Mouse (Mus musculus): ENCODE results near the gene Dnmt3c. TPM values are rescaled to one million over a fixed set of nuclear protein-coding genes. Genes with fewer than 3 reads are reported as not detected.
"Not testable (repeated sequence)": the region's sequence is repeated elsewhere in the genome, so short reads cannot be mapped to it uniquely, and the experiment has no call there.

Dnmt3c gene
- total and polyA plus RNA-seq, 2 experiments from 2014 or later = not detected

DNA sequence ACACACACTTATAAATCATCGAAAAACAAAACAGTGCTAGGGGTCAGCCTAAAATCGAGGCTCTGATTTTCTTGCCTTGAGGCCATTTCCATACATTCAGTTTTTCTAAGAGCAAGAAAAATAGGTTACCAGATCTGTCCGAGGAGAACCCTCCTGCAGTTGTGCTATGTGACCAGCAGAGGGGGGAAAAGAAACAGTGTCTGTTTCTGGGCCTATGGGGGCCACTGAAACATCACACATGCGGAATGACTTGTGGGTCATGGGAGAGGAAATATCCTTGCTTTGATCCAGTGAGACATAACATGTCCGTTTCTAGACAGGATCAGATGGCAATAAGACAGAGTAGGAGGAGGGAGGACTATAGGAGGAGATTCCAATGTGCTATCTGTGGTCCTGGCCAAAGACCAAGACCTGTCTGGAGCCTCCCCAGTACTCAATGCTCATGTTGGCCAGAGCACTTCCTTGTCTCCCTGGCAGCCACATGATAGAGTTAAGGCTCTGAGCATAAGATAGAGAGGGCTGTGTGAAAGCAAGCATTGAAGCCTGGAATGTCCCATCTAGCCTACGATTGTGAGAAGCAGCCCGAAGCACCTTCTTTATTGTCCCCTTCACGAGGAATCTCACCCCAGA, 14.4 kb downstream of the Dnmt3c start:
- DNase-seq (ENCODE audit: low spot score) = peak; percentile 64
- Histone ChIP-seq H3K27me3 (ENCODE audit: insufficient read depth, low read length) (no peaks in the 10 kb centered on the region), H3K36me3 (ENCODE audit: insufficient read depth, low read length) (no peaks in the 10 kb centered on the region), H3K4me3 (ENCODE audit: low read depth, low read length) (no peak overlapping the region), H3K4me1 (ENCODE audit: insufficient read depth, low read length) (no peaks in the 10 kb centered on the region), H3K4me2 (ENCODE audit: low read depth, low read length, poor library complexity, severe bottlenecking) (no peak overlapping the region), H3K9ac (replicated peaks; ENCODE audit: low read length, poor library complexity, severe bottlenecking) (no peak overlapping the region), H3K27ac (ENCODE audit: low read depth, low read length) (no peak overlapping the region), H3K9me3 (ENCODE audit: low read length) (no peaks in the 10 kb centered on the region)
- 49% methylated on average over 8 of the region's 8 CpGs for WGBS
- TF ChIP-seq CTCF (IDR thresholded peaks at IDR 0.05) = peak; percentile 80
- ATAC-seq (ENCODE audit: low FRiP score) = no peak

DNA sequence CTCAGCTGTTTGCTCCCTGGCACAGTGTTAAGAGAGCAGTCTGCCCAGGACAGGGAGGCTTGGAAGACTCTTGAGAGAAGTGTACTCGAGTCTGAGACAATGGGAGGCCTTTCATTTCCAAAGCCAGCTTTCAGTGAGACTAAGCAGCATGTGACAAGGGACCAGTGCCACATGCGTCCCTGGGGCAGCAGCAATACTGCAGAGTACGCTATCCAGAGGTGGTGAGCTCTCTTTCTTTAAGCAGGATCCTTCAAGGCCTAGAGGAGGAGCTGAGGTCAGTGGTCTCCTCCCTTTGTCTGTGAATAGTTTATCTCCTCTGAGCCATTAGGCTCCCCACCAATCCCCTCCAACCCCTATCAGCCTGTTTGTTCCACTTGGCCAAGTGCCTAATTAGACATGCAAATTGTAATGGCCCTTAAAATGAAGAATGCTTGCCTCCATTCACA, 16.2 kb downstream of the Dnmt3c start:
- no peak overlapping the region for H3K4me3 ChIP-seq (ENCODE audit: low read depth, low read length)
- no peaks in the 10 kb centered on the region for H3K27me3 ChIP-seq (ENCODE audit: insufficient read depth, low read length)
- peak overlapping the region; percentile 32; the same call in 1 of the 2 replicates for H3K27ac ChIP-seq (ENCODE audit: low read depth, low read length)
- no peaks in the 10 kb centered on the region for H3K4me1 ChIP-seq (ENCODE audit: insufficient read depth, low read length)
- no peaks in the 10 kb centered on the region for H3K9me3 ChIP-seq (ENCODE audit: low read length)
- no peaks in the 10 kb centered on the region for H3K36me3 ChIP-seq (ENCODE audit: insufficient read depth, low read length)
- ATAC-seq (ENCODE audit: low FRiP score) (peak; percentile 78), DNase-seq (ENCODE audit: low spot score) (peak; percentile 74)
- 11% methylated on average over 3 of the region's 3 CpGs for WGBS
- no peak overlapping the region for H3K4me2 ChIP-seq (ENCODE audit: low read depth, low read length, poor library complexity, severe bottlenecking)
- H3K9ac ChIP-seq (replicated peaks; ENCODE audit: low read length, poor library complexity, severe bottlenecking) = no peak overlapping the region
- TF ChIP-seq CTCF (IDR thresholded peaks at IDR 0.05) = no peak

DNA sequence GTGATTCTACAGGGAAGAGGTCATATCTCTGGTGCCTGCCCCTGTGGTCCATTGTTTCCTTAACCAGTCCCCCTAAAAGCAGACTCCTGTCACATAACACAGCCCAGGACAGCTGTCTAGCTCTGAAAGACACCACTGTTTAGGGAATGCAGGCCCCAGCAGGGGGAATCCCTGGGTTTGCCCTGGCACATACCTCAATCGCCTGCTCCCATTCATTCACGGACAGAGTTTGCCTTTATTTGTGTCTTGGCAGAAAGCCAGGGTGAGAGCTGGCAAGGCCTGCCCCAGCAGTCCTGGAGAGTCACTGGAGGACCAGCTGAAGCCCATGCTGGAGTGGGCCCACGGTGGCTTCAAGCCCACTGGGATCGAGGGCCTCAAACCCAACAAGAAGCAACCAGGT, 16.8 kb downstream of the Dnmt3c start:
- no peaks in the 10 kb centered on the region for H3K27me3 ChIP-seq (ENCODE audit: insufficient read depth, low read length)
- H3K27ac ChIP-seq (ENCODE audit: low read depth, low read length) = peak overlapping the region; percentile 32; the same call in 1 of the 2 replicates
- 26% methylated on average over 4 of the region's 4 CpGs for WGBS
- no peaks in the 10 kb centered on the region for H3K4me1 ChIP-seq (ENCODE audit: insufficient read depth, low read length)
- DNase-seq (ENCODE audit: low spot score) (peak; percentile 87), ATAC-seq (ENCODE audit: low FRiP score) (peak; percentile 83)
- no peak for TF ChIP-seq CTCF (IDR thresholded peaks at IDR 0.05)
- no peaks in the 10 kb centered on the region for H3K36me3 ChIP-seq (ENCODE audit: insufficient read depth, low read length)
- no peak overlapping the region for H3K4me2 ChIP-seq (ENCODE audit: low read depth, low read length, poor library complexity, severe bottlenecking)
- no peak overlapping the region for H3K4me3 ChIP-seq (ENCODE audit: low read depth, low read length)
- no peak overlapping the region for H3K9ac ChIP-seq (replicated peaks; ENCODE audit: low read length, poor library complexity, severe bottlenecking)
- H3K9me3 ChIP-seq (ENCODE audit: low read length) = no peaks in the 10 kb centered on the region

DNA sequence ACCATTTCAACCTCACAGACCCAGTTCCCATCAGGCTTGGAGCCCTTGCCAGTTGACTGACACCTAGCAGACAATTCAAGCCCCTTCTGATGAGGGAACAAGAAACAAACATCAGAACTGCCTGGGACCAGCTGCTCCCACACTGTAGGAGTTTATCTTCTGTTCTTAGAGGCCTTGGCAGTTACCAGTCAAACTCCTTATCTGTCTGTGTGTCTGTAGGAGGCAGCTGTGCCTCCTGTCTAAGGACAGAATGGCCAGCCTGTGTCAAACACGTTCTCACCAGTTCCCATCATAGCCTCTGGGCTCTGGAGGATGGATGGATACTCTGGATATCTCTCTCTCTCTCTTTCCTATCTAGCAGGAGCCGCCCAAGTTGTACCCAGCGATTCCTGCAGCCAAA, 21.4 kb downstream of the Dnmt3c start:
- 71% methylated on average over 3 of the region's 3 CpGs for WGBS
- not testable (repeated sequence) for H3K9me3 ChIP-seq (ENCODE audit: low read length); DNase-seq (ENCODE audit: low spot score); H3K4me3 ChIP-seq (ENCODE audit: low read depth, low read length); H3K36me3 ChIP-seq (ENCODE audit: insufficient read depth, low read length); H3K4me2 ChIP-seq (ENCODE audit: low read depth, low read length, poor library complexity, severe bottlenecking); H3K4me1 ChIP-seq (ENCODE audit: insufficient read depth, low read length); ATAC-seq (ENCODE audit: low FRiP score); H3K27ac ChIP-seq (ENCODE audit: low read depth, low read length); H3K27me3 ChIP-seq (ENCODE audit: insufficient read depth, low read length); H3K9ac ChIP-seq (replicated peaks; ENCODE audit: low read length, poor library complexity, severe bottlenecking)

DNA sequence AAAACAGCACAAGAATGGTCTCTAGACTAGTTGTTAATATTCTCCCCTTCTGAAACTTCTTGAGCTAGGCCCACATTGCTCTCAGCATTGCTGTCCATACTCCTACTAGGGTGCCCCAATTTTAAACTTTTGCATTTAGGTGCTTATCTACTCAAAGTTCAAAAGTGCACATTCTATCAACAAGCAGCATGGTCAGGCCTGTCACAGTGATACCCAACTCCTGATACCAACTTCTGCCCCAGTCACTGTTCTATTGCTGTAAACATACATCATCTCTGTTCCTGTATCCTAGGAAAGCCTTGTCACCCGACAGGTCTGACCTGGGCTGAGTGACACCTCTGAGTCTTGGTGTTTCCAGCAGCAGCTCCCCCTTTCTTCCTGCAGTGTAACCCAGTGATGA, 26.6 kb downstream of the Dnmt3c start:
- DNase-seq (ENCODE audit: low spot score) (no peak), ATAC-seq (ENCODE audit: low FRiP score) (no peak)
- H3K4me1 ChIP-seq (ENCODE audit: insufficient read depth, low read length) = no peaks in the 10 kb centered on the region
- no peaks in the 10 kb centered on the region for H3K9me3 ChIP-seq (ENCODE audit: low read length)
- H3K4me2 ChIP-seq (ENCODE audit: low read depth, low read length, poor library complexity, severe bottlenecking) = no peak overlapping the region
- H3K4me3 ChIP-seq (ENCODE audit: low read depth, low read length) = no peak overlapping the region
- H3K27ac ChIP-seq (ENCODE audit: low read depth, low read length) = no peak overlapping the region
- no peaks in the 10 kb centered on the region for H3K27me3 ChIP-seq (ENCODE audit: insufficient read depth, low read length)
- no peak for TF ChIP-seq CTCF (IDR thresholded peaks at IDR 0.05)
- no peaks in the 10 kb centered on the region for H3K36me3 ChIP-seq (ENCODE audit: insufficient read depth, low read length)
- H3K9ac ChIP-seq (replicated peaks; ENCODE audit: low read length, poor library complexity, severe bottlenecking) = no peak overlapping the region
- 88% methylated on average over 1 of the region's 1 CpGs for WGBS

DNA sequence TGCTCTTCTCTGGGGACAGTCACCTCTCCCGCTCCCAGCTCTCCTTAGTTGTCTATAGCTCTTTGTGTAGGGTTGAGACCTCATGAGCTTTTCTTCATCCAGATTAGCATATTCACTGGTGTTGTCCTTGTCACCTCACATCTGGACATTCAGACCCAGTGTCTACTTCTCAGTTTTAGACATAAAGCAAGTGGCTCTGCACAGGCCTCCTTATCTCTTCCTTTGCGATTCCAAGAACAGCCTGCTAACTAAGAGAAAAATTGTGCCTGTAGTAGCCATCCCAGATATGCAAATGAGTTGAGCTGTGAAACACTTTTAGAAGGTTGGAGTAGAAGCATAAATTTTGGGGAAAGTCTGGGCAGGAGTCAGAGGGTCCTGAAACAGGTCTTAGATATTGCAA, 28.0 kb downstream of the Dnmt3c start:
- H3K36me3 ChIP-seq (ENCODE audit: insufficient read depth, low read length) = no peaks in the 10 kb centered on the region
- H3K27me3 ChIP-seq (ENCODE audit: insufficient read depth, low read length) = no peaks in the 10 kb centered on the region
- DNase-seq (ENCODE audit: low spot score) (no peak), ATAC-seq (ENCODE audit: low FRiP score) (no peak)
- 91% methylated on average over 2 of the region's 2 CpGs for WGBS
- H3K4me1 ChIP-seq (ENCODE audit: insufficient read depth, low read length) = no peaks in the 10 kb centered on the region
- no peak for TF ChIP-seq CTCF (IDR thresholded peaks at IDR 0.05)
- H3K9me3 ChIP-seq (ENCODE audit: low read length) = no peaks in the 10 kb centered on the region
- H3K4me2 ChIP-seq (ENCODE audit: low read depth, low read length, poor library complexity, severe bottlenecking) = no peak overlapping the region
- no peak overlapping the region for H3K4me3 ChIP-seq (ENCODE audit: low read depth, low read length)
- H3K27ac ChIP-seq (ENCODE audit: low read depth, low read length) = no peak overlapping the region
- H3K9ac ChIP-seq (replicated peaks; ENCODE audit: low read length, poor library complexity, severe bottlenecking) = no peak overlapping the region
